Mouse (Mus musculus): ENCODE results near the gene Btbd10. TPM values are rescaled to one million over a fixed set of nuclear protein-coding genes. Genes with fewer than 3 reads are reported as not detected.

The Btbd10 gene
- polyA plus RNA-seq, 1 experiment from 2014 or later, result 22.9 TPM

- no peak for ATAC-seq (ENCODE audit: borderline replicate concordance, extremely low read depth, low FRiP score, low TSS enrichment)
- Histone ChIP-seq H3K4me2 (no peak overlapping the region), H3K9ac (no peak overlapping the region), H3K36me3 (no peaks in the 10 kb centered on the region), H3K4me3 (no peak overlapping the region), H3K27me3 (no peaks in the 10 kb centered on the region), H3K4me1 (peaks cover 6% of the 10 kb centered on the region; the same call in 1 of the 2 replicates), H3K27ac (no peak overlapping the region), H3K9me3 (no peaks in the 10 kb centered on the region)
- 59% methylated on average over 4 of the region's 4 CpGs for WGBS
These were observed 77.0 kb downstream of the Btbd10 start for GRCm38 (mm10) chr7:113292193-113292592.

- H3K4me1 ChIP-seq, result peaks cover 6% of the 10 kb centered on the region; the same call in 1 of the 2 replicates
These were observed 77.5 kb downstream of the Btbd10 start for GRCm38 (mm10) chr7:113291741-113292140.

GRCm38 (mm10) chr7:113289211-113289610, 80.0 kb downstream of the Btbd10 start:
- no peaks in the 10 kb centered on the region for H3K9me3 ChIP-seq
- H3K4me3 ChIP-seq, result no peak overlapping the region
- H3K9ac ChIP-seq, result no peak overlapping the region
- WGBS, result 61% methylated on average over 1 of the region's 1 CpGs
- no peaks in the 10 kb centered on the region for H3K4me1 ChIP-seq
- ATAC-seq (ENCODE audit: borderline replicate concordance, extremely low read depth, low FRiP score, low TSS enrichment), result no peak
- H3K27me3 ChIP-seq, result no peaks in the 10 kb centered on the region
- H3K27ac ChIP-seq, result no peak overlapping the region
- H3K4me2 ChIP-seq, result no peak overlapping the region
- H3K36me3 ChIP-seq, result no peaks in the 10 kb centered on the region

More at GRCm38 (mm10) chr7:113291741-113292140, 77.5 kb downstream of the Btbd10 start:
- Histone ChIP-seq H3K27ac (no peak overlapping the region), H3K4me3 (no peak overlapping the region), H3K36me3 (no peaks in the 10 kb centered on the region), H3K9me3 (no peaks in the 10 kb centered on the region), H3K27me3 (no peaks in the 10 kb centered on the region), H3K9ac (no peak overlapping the region), H3K4me2 (no peak overlapping the region)
- 70% methylated on average over 5 of the region's 5 CpGs for WGBS
- no peak for ATAC-seq (ENCODE audit: borderline replicate concordance, extremely low read depth, low FRiP score, low TSS enrichment)

GRCm38 (mm10) chr7:113285405-113285804, 83.8 kb downstream of the Btbd10 start:
- no peak for ATAC-seq (ENCODE audit: borderline replicate concordance, extremely low read depth, low FRiP score, low TSS enrichment)
- 80% methylated on average over 2 of the region's 2 CpGs for WGBS

GRCm38 (mm10) chr7:113279246-113279645, 89.9 kb downstream of the Btbd10 start:
- no peak for ATAC-seq (ENCODE audit: borderline replicate concordance, extremely low read depth, low FRiP score, low TSS enrichment)
- Histone ChIP-seq H3K9me3 (no peaks in the 10 kb centered on the region), H3K27me3 (no peaks in the 10 kb centered on the region), H3K27ac (no peak overlapping the region), H3K4me2 (no peak overlapping the region), H3K9ac (no peak overlapping the region), H3K4me3 (no peak overlapping the region), H3K36me3 (no peaks in the 10 kb centered on the region), H3K4me1 (no peaks in the 10 kb centered on the region)
- WGBS, result 76% methylated on average over 2 of the region's 2 CpGs

More at GRCm38 (mm10) chr7:113285405-113285804, 83.8 kb downstream of the Btbd10 start:
- no peak overlapping the region for H3K27ac ChIP-seq
- no peaks in the 10 kb centered on the region for H3K9me3 ChIP-seq
- no peak overlapping the region for H3K9ac ChIP-seq
- H3K36me3 ChIP-seq, result no peaks in the 10 kb centered on the region
- H3K4me2 ChIP-seq, result no peak overlapping the region
- H3K27me3 ChIP-seq, result no peaks in the 10 kb centered on the region
- H3K4me1 ChIP-seq, result no peaks in the 10 kb centered on the region
- no peak overlapping the region for H3K4me3 ChIP-seq

- Histone ChIP-seq H3K27me3 (no peaks in the 10 kb centered on the region), H3K36me3 (no peaks in the 10 kb centered on the region), H3K4me3 (no peak overlapping the region), H3K9me3 (no peaks in the 10 kb centered on the region), H3K4me2 (no peak overlapping the region), H3K27ac (no peak overlapping the region), H3K9ac (no peak overlapping the region), H3K4me1 (no peaks in the 10 kb centered on the region)
- 73% methylated on average over 4 of the region's 4 CpGs for WGBS
- ATAC-seq (ENCODE audit: borderline replicate concordance, extremely low read depth, low FRiP score, low TSS enrichment), result no peak
These were observed 90.7 kb downstream of the Btbd10 start for GRCm38 (mm10) chr7:113278493-113278892.

GRCm38 (mm10) chr7:113277245-113277644, 91.9 kb downstream of the Btbd10 start:
- no peaks in the 10 kb centered on the region for H3K4me1 ChIP-seq
- 28% methylated on average over 2 of the region's 2 CpGs for WGBS
- no peak overlapping the region for H3K4me3 ChIP-seq
- ATAC-seq (ENCODE audit: borderline replicate concordance, extremely low read depth, low FRiP score, low TSS enrichment), result no peak
- H3K36me3 ChIP-seq, result no peaks in the 10 kb centered on the region
- no peak overlapping the region for H3K4me2 ChIP-seq
- H3K27me3 ChIP-seq, result no peaks in the 10 kb centered on the region
- no peak overlapping the region for H3K9ac ChIP-seq
- H3K27ac ChIP-seq, result no peak overlapping the region
- H3K9me3 ChIP-seq, result no peaks in the 10 kb centered on the region

- no peaks in the 10 kb centered on the region for H3K27me3 ChIP-seq
- H3K9me3 ChIP-seq, result no peaks in the 10 kb centered on the region
- H3K36me3 ChIP-seq, result no peaks in the 10 kb centered on the region
- no peak for ATAC-seq (ENCODE audit: borderline replicate concordance, extremely low read depth, low FRiP score, low TSS enrichment)
- H3K4me3 ChIP-seq, result no peak overlapping the region
- no peak overlapping the region for H3K27ac ChIP-seq
- no peak overlapping the region for H3K4me2 ChIP-seq
- H3K4me1 ChIP-seq, result peaks cover 12% of the 10 kb centered on the region
- no peak overlapping the region for H3K9ac ChIP-seq
- whole genome bisulfite sequencing, result 62% methylated on average over 5 of the region's 6 CpGs
These were observed 96.7 kb downstream of the Btbd10 start for GRCm38 (mm10) chr7:113272338-113272997.

GRCm38 (mm10) chr7:113270991-113271390, 98.2 kb downstream of the Btbd10 start:
- no peaks in the 10 kb centered on the region for H3K27me3 ChIP-seq
- WGBS, result 71% methylated on average over 2 of the region's 2 CpGs
- no peak overlapping the region for H3K27ac ChIP-seq
- no peaks in the 10 kb centered on the region for H3K36me3 ChIP-seq
- H3K9me3 ChIP-seq, result no peaks in the 10 kb centered on the region
- ATAC-seq (ENCODE audit: borderline replicate concordance, extremely low read depth, low FRiP score, low TSS enrichment), result no peak
- no peak overlapping the region for H3K4me3 ChIP-seq
- H3K4me1 ChIP-seq, result peaks cover 12% of the 10 kb centered on the region
- no peak overlapping the region for H3K9ac ChIP-seq
- no peak overlapping the region for H3K4me2 ChIP-seq

GRCm38 (mm10) chr7:113270551-113270950, 98.6 kb downstream of the Btbd10 start:
- Histone ChIP-seq H3K27me3 (no peaks in the 10 kb centered on the region), H3K9ac (no peak overlapping the region), H3K36me3 (no peaks in the 10 kb centered on the region), H3K27ac (0 out of 2 replicates have a peak overlapping the region, but pooled peaks have one; percentile 19), H3K4me1 (peaks cover 12% of the 10 kb centered on the region), H3K4me2 (peak overlapping the region; percentile 1; the same call in 1 of the 2 replicates), H3K4me3 (no peak overlapping the region), H3K9me3 (no peaks in the 10 kb centered on the region)
- peak; percentile 53; the same call in 1 of the 2 replicates for ATAC-seq (ENCODE audit: borderline replicate concordance, extremely low read depth, low FRiP score, low TSS enrichment)
- 44% methylated on average over 10 of the region's 10 CpGs for WGBS

- Histone ChIP-seq H3K9me3 (no peaks in the 10 kb centered on the region), H3K27ac (0 out of 2 replicates have a peak overlapping the region, but pooled peaks have one; percentile 19), H3K36me3 (no peaks in the 10 kb centered on the region), H3K4me3 (no peak overlapping the region), H3K4me2 (no peak overlapping the region), H3K27me3 (no peaks in the 10 kb centered on the region), H3K9ac (no peak overlapping the region), H3K4me1 (peaks cover 12% of the 10 kb centered on the region)
- 59% methylated on average over 3 of the region's 3 CpGs for WGBS
- no peak; the same call in 1 of the 2 replicates for ATAC-seq (ENCODE audit: borderline replicate concordance, extremely low read depth, low FRiP score, low TSS enrichment)
These were observed 99.3 kb downstream of the Btbd10 start for GRCm38 (mm10) chr7:113269921-113270320.

GRCm38 (mm10) chr7:113269081-113269480, 100.1 kb downstream of the Btbd10 start:
- Histone ChIP-seq H3K4me2 (no peak overlapping the region), H3K9ac (no peak overlapping the region), H3K4me3 (no peak overlapping the region), H3K36me3 (no peaks in the 10 kb centered on the region), H3K27ac (no peak overlapping the region), H3K4me1 (peaks cover 12% of the 10 kb centered on the region), H3K27me3 (no peaks in the 10 kb centered on the region), H3K9me3 (no peaks in the 10 kb centered on the region)
- ATAC-seq (ENCODE audit: borderline replicate concordance, extremely low read depth, low FRiP score, low TSS enrichment), result no peak

Data from lung, embryonic 15.5 days (tissue).